Mouse (Mus musculus) c-Kit-negative CD71-positive TER-119-positive erythroid progenitor cells, embryonic 14.5 days (primary cell): Measurements from ENCODE around the gene Eps8.

Experiments used
- DNase-seq: peaks from one replicate; pipeline ENCODE4 v3.0.0-alpha.2; 2013; ENCODE audit warnings: low read depth, low spot score

Eps8 gene

GRCm38 (mm10) chr6:137519529-137520342, 134.9 kb downstream of the Eps8 start:
- no peak for DNase-seq

- DNase-seq: no peak
Measured at GRCm38 (mm10) chr6:137514872-137515271, 139.8 kb downstream of the Eps8 start.

- no peak for DNase-seq
Measured at GRCm38 (mm10) chr6:137512753-137513152, 141.9 kb downstream of the Eps8 start.

GRCm38 (mm10) chr6:137509341-137510045, 145.2 kb downstream of the Eps8 start:
- DNase-seq: no peak

- DNase-seq: no peak
Measured at GRCm38 (mm10) chr6:137508936-137509335, 145.7 kb downstream of the Eps8 start.

DNA sequence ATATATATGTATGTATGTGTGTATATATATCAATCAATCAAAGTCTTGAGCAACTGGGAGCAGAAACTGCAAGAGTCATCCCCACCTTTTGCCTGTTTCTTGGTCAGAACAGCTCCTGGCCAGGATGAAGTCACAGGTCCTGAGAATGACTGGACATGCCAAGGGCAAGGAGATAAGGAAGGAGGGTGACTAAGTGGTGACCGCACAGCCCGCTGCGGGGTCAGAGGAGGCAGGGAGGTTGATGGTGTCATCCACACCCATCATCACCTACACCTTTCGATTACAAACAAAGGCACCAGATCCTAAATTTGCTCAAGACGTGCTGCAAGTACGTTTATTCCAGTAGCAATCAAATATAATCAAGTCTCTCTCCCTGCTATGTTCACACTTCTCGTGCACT, 148.1 kb downstream of the Eps8 start:
- DNase-seq: no peak

GRCm38 (mm10) chr6:137505555-137506227, 149.0 kb downstream of the Eps8 start:
- DNase-seq: no peak

DNA sequence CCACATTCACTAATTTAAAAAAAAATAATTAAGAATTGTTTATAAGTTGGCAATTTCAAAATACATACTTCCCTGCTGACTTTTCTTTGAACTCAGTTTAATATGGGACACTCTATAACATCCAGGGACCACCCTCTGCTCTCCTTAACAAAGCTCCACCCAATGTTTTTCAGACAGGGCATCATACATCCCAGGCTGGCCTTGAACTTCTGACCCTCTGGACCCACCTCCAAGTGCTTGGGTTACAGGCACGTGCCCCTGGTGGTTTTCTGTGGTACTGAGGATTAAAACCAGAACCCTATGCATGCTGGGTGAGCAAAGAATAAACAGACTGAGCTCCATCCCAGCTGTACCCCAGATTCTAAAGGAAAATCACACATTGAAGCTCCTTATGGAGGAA, 150.6 kb downstream of the Eps8 start:
- DNase-seq: no peak

DNA sequence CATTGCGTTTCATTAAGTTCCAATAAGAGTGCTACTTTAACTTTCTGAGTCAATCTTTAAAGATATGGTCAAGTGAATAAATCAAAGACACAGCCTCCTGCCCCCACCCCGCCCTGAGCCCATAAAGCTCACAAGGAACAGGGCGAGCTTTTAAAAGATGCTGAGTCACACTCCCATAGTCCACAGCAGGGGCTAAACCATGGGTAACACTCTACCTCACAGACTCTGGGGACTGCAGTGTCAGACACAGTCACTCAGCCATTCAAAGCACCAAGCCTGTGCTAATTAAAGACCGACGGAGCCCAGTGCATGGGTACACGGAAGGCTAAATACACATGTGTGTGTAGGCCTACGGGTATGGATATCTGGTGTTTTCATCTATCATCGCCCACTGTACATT, 151.2 kb downstream of the Eps8 start:
- DNase-seq: no peak

- no peak for DNase-seq
Measured at GRCm38 (mm10) chr6:137503009-137503408, 151.7 kb downstream of the Eps8 start.

DNA sequence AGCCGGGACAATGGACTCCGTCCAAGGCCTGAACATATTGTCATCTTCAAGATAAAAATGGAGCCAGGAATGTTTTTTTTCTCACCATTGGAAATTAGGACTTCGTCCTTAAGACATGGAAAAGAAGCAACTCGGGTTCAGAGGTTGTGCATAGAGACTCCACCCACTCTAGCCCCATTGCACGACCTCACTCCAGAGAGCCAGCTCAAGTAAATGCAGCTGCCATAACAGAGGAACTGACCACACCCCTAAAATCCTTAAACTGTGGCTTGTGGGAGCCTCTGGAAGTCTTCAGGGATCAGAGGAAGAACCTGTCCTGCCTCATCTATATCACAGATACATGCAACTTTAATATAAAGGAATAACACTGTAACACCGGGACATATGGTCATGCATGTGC, 155.9 kb downstream of the Eps8 start:
- DNase-seq: no peak

DNA sequence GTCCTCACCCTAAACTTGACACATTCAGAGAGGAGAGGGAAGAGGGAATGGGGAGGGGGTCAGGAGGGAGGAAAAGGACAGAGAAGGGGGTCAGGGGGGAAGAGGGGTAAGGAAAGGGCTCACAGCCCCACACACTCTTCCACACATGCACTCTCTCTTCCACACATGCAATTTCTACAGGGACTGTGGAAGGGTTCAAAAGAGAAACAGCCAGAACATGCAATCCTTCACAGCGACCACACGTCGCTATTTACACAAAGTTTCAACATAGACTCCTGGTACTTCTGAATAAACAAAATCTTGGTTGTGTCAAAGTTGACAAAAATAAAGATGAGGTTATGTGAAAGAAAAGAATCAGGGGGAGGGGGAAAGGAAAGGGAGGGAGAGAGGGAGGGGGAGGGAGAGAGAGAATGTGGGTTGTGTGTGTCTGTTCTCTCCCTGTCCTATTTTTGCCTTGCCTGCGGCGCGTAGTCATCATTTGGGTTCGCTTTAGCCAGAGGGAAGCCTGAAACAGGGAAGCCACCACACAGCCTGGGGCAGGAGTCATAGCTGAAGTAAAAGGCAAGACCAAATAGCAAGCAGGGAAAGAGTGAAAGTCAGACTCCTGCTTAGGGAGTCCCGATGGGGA, 157.4 kb downstream of the Eps8 start:
- DNase-seq: no peak

DNA sequence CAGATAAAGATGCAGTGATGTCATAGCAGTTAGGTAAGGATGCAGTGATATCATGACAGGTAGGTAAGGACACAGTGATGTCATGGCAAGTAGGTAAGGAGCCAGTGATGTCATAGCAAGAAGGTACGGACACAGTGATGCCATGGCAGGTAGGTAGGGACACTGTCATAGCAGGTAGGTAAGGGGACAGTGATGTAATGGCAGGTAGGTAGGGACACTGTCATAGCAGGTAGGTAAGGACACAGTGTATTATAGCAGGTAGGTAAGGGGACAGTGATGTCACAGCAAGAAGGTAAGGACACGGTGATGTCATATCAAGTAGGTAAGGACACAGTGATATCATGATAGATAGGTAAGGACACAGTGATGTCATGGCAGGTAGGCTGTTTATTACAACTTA, 158.1 kb downstream of the Eps8 start:
- DNase-seq: no peak

DNA sequence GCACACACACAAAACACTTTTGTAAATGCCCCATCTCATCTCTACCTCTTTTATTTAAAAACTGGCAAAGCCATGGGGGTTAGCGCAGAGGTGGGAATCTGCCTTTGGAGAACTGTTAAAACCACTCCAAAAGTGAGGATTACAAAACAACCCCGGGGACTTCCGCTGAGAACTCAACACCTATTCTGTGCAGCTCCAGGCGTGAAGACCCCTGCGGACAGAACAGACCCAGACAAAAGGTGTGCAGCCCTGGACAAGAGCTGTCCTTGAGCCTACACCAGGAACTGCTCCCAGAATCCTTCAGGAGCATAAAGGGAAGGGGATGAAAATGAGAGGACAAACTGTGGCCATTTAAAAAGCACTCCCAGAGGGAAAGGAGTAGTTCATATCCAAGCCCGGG, 159.4 kb downstream of the Eps8 start:
- DNase-seq: no peak

DNA sequence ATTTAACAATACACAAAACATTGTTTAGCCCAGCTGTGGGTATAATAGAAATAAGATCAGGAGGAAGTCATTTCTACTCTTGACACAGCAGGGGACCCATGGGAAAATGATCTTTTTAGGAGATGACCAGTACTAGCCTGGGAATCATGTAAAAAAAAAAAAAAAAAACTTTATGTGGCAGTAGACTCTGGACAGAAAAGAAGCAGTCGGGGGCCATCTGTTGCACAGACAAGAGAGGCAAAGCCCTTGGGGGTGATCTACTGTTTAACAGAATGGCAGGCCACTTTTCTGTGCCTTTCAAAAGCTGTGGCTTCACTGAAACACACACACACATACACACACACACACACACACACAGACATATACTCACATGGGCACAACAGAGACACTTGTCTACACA, 159.9 kb downstream of the Eps8 start:
- DNase-seq: no peak

- no peak for DNase-seq
Measured at GRCm38 (mm10) chr6:137494136-137494475, 160.6 kb downstream of the Eps8 start.

GRCm38 (mm10) chr6:137493211-137494135, 161.2 kb downstream of the Eps8 start:
- no peak for DNase-seq

DNA sequence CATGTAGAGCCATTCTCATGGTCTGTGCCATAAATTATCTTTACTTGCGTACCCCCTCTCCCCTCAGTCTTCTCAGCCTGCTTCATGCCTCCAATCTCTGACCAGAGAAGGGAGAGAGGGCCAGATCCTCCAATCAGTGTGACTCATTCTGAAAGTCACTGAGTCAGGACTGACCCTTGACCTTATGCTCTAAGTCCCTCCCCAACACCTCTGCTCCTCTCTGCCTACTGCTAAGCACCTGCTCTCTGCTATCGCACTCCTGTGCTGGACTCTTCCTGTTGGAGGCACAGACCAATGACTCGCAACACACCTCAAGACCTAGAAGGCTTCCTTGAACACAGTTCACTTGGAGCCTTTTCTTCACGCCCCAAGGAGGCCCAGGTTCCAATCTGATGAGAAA, 162.1 kb downstream of the Eps8 start:
- DNase-seq: no peak

GRCm38 (mm10) chr6:137491659-137492058, 163.0 kb downstream of the Eps8 start:
- DNase-seq: no peak

DNA sequence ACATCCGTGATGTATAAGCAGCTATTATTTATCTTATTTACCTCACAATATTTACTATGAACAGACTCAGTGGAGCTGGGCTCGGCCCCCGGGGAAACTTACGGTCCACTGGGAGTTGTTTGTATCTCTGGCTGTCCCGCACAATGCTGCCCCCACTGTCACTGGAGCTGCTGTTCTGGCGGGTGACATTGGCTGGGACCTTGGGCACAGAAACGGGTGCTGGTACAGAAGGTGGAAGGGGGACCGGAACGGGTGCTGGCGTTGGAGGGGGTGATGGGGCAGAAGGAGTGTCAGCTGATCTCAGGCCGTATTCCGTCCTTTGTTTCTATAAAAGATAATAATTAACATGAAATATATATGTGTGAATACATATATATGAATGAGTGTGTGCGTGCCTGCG, 164.6 kb downstream of the Eps8 start:
- no peak for DNase-seq

GRCm38 (mm10) chr6:137487443-137487842, 167.2 kb downstream of the Eps8 start:
- DNase-seq: no peak
